Mouse (Mus musculus) myocyte (in vitro differentiated cells): Measurements from ENCODE around the gene Zfp277. TPM values are rescaled to one million over a fixed set of nuclear protein-coding genes. Genes with fewer than 3 reads are reported as not detected.

ENCODE experiments used
- H3K27me3 ChIP-seq: one replicate; pipeline ENCODE4 v1.6.1; 2011; ENCODE audit not compliant: control insufficient read depth, insufficient read depth, insufficient read length
- H3K36me3 ChIP-seq: one replicate; pipeline ENCODE4 v1.6.1; 2011; ENCODE audit not compliant: control insufficient read depth, insufficient read depth
- H3K4me2 ChIP-seq: one replicate; pipeline ENCODE4 v1.6.1; 2011; ENCODE audit warnings: low read depth, control low read depth
- H3K4me3 ChIP-seq: one replicate; pipeline ENCODE4 v1.5.1; 2011; ENCODE audit warnings: mild to moderate bottlenecking, control low read depth, moderate library complexity
- H3K79me2 ChIP-seq: one replicate; pipeline ENCODE4 v1.6.1; 2011; ENCODE audit not compliant: control insufficient read depth, insufficient read depth
- H3ac ChIP-seq: one replicate; pipeline ENCODE4 v1.6.1; 2011; ENCODE audit not compliant: control insufficient read depth, insufficient read length
- CEBPB ChIP-seq: IDR thresholded peaks from 2 replicates; pipeline ENCODE4 v1.6.1; 2011; ENCODE audit warnings: mild to moderate bottlenecking, moderate library complexity; ENCODE audit not compliant: poor library complexity, insufficient read depth, severe bottlenecking
- E2F4 ChIP-seq: IDR thresholded peaks from one replicate; pipeline ENCODE4 v1.6.1; 2011; ENCODE audit warnings: mild to moderate bottlenecking, control low read depth, moderate library complexity; ENCODE audit not compliant: insufficient read depth
- MAX ChIP-seq: IDR thresholded peaks from one replicate; pipeline ENCODE4 v1.6.1; 2011; ENCODE audit warnings: low read depth, mild to moderate bottlenecking, control low read depth
- MYOD1 ChIP-seq, 3 experiments: IDR thresholded peaks; one replicate each; pipeline ENCODE4 v1.6.1; 2011; ENCODE audit warnings: control low read depth in 2 of 3, low read depth in 2 of 3, mild to moderate bottlenecking in 2 of 3, moderate library complexity in 1 of 3; ENCODE audit not compliant: insufficient read length in 2 of 3, control insufficient read depth in 1 of 3
- MYOG ChIP-seq, 3 experiments: IDR thresholded peaks; one replicate each; pipeline ENCODE4 v1.6.1; 2011; ENCODE audit warnings: control low read depth in 2 of 3, low read depth in 2 of 3, mild to moderate bottlenecking in 2 of 3; ENCODE audit not compliant: insufficient read length in 2 of 3, control insufficient read depth in 1 of 3, insufficient read depth in 1 of 3
- POLR2A ChIP-seq: IDR thresholded peaks from one replicate; pipeline ENCODE4 v1.6.1; 2011; ENCODE audit warnings: low read depth, mild to moderate bottlenecking, control low read depth, moderate library complexity; ENCODE audit not compliant: insufficient read length
- POLR2AphosphoS2 ChIP-seq: IDR thresholded peaks from one replicate; pipeline ENCODE4 v1.6.1; 2011; ENCODE audit warnings: low read depth, control low read depth; ENCODE audit not compliant: insufficient read length
- REST ChIP-seq: IDR thresholded peaks from one replicate; pipeline ENCODE4 v1.6.1; 2011; ENCODE audit warnings: mild to moderate bottlenecking, control low read depth, moderate library complexity; ENCODE audit not compliant: insufficient read depth, insufficient read length
- SRF ChIP-seq: IDR thresholded peaks from one replicate; pipeline ENCODE4 v1.6.1; 2011; ENCODE audit warnings: low read depth; ENCODE audit not compliant: control insufficient read depth, insufficient read length
- TCF12 ChIP-seq: IDR thresholded peaks from one replicate; pipeline ENCODE4 v1.6.1; 2011; ENCODE audit warnings: mild to moderate bottlenecking, control low read depth; ENCODE audit not compliant: poor library complexity, insufficient read depth, severe bottlenecking
- TCF3 ChIP-seq: IDR thresholded peaks from one replicate; pipeline ENCODE4 v1.6.1; 2011; ENCODE audit warnings: low read depth, control low read depth; ENCODE audit not compliant: insufficient read length
- USF1 ChIP-seq: IDR thresholded peaks from one replicate; pipeline ENCODE4 v1.6.1; 2011; ENCODE audit warnings: low read depth, mild to moderate bottlenecking, control low read depth, moderate library complexity
- polyA plus RNA-seq: library from polyadenylated mRNA; unstranded; fragments of >200 nt; fragmentation: generic; extraction: Trizol; gene quantifications from one replicate; pipeline ENCODE4 v1.2.1, GENCODE M21; 2012; ENCODE audit warnings: missing spikeins

The Zfp277 gene
- polyA plus RNA-seq, 1 experiment, result 12.0 TPM

DNA sequence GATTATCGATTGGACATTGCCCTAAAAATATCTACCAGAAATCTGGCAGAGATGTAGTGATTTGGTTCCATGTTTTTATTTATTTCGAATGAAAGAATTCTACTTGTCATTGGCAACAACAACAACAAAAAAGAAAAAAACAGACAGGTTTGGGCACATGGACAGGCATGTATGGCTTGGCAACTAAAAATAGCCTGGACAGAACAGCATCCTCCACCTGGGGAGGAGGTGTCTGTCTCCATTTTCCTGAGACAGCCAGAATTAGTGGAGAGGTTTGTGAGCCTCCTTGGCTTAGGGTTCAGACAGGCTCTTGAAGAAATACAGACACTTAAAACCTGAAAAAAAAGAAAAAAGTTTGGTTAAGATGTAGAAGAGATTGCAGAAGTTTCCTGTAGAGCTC, 10.8 kb upstream of the Zfp277 start:
- no peak overlapping the region for H3ac ChIP-seq
- no peak overlapping the region for H3K4me3 ChIP-seq
- no peak overlapping the region for H3K4me2 ChIP-seq
- TF ChIP-seq E2F4, result no peak
- TF ChIP-seq CEBPB, result no peak
- TF ChIP-seq POLR2AphosphoS2, result no peak
- TF ChIP-seq MYOD1 (IDR thresholded peaks at IDR 0.05; ENCODE audit: control insufficient read depth in 1 of 3, insufficient read length in 2 of 3, low read depth in 2 of 3), result no peak
- no peak for TF ChIP-seq MYOG (IDR thresholded peaks at IDR 0.05; ENCODE audit: control insufficient read depth in 1 of 3, insufficient read depth in 1 of 3, insufficient read length in 2 of 3, low read depth in 2 of 3)
- no peak for TF ChIP-seq REST
- no peak for TF ChIP-seq MAX
- TF ChIP-seq USF1, result no peak
- TF ChIP-seq SRF, result no peak
- no peak for TF ChIP-seq TCF12
- no peak for TF ChIP-seq POLR2A
- no peak for TF ChIP-seq TCF3
- H3K79me2 ChIP-seq, result no peaks in the 10 kb centered on the region
- no peaks in the 10 kb centered on the region for H3K27me3 ChIP-seq
- H3K36me3 ChIP-seq, result no peaks in the 10 kb centered on the region

DNA sequence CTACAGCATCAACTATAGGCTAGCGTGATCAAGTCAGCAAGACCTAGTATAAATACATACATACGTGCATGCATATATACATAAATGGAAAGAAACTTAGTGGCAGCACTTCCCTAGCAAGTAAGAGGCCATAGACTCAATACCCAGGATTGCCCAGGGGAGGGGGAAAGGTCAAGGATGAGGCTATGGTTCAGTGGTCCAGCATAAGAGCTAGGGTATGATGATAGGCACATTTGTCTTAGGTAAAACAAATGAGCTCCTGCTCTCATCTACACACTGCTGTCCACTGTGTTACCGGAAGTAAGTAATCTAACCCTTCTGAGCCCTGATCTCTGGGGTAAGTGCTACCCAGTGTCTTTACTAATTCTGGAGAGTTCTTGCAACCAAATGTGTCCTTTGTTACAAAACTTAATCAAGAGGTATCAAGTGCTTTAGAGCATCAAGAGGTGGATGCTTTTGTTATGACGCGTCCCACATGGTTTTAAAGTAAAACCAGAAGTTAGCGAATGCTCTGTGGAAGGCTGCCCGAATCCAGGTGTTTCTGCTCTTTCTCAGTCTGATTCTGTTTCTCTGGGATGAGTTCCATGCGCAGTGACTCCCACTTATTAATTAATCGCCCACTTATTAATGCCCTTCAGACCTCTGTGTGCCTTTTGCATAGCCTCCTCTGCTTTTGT, 3.6 kb upstream of the Zfp277 start:
- Histone ChIP-seq H3K27me3 (no peaks in the 10 kb centered on the region), H3K4me3 (no peak overlapping the region), H3ac (no peak overlapping the region), H3K4me2 (no peak overlapping the region), H3K36me3 (no peaks in the 10 kb centered on the region), H3K79me2 (no peaks in the 10 kb centered on the region)
- TF ChIP-seq POLR2A (no peak), CEBPB (no peak), E2F4 (no peak), USF1 (no peak), MAX (no peak), TCF3 (no peak), POLR2AphosphoS2 (no peak)

GRCm38 (mm10) chr12:40447561-40448355, 2.1 kb upstream of the Zfp277 start:
- H3K4me3 ChIP-seq, result no peak overlapping the region
- no peak overlapping the region for H3ac ChIP-seq
- TF ChIP-seq MYOG (IDR thresholded peaks at IDR 0.05; ENCODE audit: control insufficient read depth in 1 of 3, insufficient read depth in 1 of 3, insufficient read length in 2 of 3, low read depth in 2 of 3), result no peak
- no peak for TF ChIP-seq USF1
- TF ChIP-seq SRF, result no peak
- TF ChIP-seq MAX, result no peak
- TF ChIP-seq CEBPB, result no peak
- no peak for TF ChIP-seq TCF12
- no peak for TF ChIP-seq REST
- no peak for TF ChIP-seq TCF3
- TF ChIP-seq POLR2A, result no peak
- TF ChIP-seq POLR2AphosphoS2, result no peak
- TF ChIP-seq MYOD1 (IDR thresholded peaks at IDR 0.05; ENCODE audit: control insufficient read depth in 1 of 3, insufficient read length in 2 of 3, low read depth in 2 of 3), result no peak
- no peak for TF ChIP-seq E2F4

DNA sequence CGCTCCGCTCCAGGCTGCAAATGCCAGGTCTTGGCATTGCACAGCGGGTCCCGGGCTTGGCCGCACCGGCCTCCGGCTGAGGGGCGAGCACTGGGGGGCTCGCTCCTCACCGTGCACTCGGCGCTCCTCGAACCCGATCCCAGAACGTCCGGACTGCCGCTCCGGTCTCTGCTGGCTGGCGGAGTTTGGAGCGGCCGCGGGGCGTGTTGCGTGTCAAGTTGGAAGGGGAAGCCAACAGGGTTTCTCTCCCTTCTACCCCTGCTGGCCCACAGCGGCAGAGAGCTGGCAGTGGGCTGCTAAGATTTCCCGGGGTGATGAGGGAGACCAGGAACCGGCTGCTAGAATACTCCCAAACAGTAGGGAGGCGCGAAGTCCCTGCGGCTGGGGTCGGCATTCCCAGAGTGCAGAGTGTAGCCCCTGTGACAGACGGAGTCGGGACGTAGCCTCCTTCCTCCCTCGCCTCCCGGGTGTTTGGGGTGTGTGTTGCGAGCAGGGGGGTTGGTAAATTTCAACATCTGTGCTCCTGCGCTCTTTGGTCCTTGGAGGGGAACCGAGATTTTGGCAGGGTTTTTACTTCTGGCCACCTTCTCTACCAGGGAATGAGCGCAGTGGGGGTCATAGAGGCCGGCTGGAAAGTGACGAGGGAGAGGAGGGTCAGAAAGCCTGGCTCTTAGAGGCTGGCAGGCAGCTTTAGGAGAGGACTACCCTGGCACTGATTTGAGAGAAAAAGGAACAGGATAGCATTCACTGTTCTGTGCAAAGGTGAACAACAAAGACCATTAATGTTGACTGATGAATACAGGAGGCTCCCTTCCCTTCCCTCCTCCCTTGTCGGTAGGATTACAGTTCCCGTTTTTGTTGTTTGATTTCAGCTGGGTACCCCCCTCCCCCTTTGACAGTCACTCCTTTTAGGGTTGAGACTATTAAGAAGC, 1.0 kb upstream of the Zfp277 start:
- Histone ChIP-seq H3K79me2 (no peaks in the 10 kb centered on the region), H3ac (peak overlapping the region; percentile 47), H3K4me2 (peak overlapping the region; percentile 83), H3K36me3 (no peaks in the 10 kb centered on the region), H3K4me3 (peak overlapping the region; percentile 67), H3K27me3 (no peaks in the 10 kb centered on the region)
- no peak for TF ChIP-seq TCF12
- no peak for TF ChIP-seq TCF3
- TF ChIP-seq MYOG (IDR thresholded peaks at IDR 0.05; ENCODE audit: control insufficient read depth in 1 of 3, insufficient read depth in 1 of 3, insufficient read length in 2 of 3, low read depth in 2 of 3), result no peak
- TF ChIP-seq POLR2AphosphoS2, result no peak
- TF ChIP-seq E2F4, result no peak
- no peak for TF ChIP-seq MAX
- TF ChIP-seq REST, result no peak
- TF ChIP-seq SRF, result no peak
- TF ChIP-seq MYOD1 (IDR thresholded peaks at IDR 0.05; ENCODE audit: control insufficient read depth in 1 of 3, insufficient read length in 2 of 3, low read depth in 2 of 3), result no peak
- TF ChIP-seq POLR2A, result no peak
- no peak for TF ChIP-seq USF1
- no peak for TF ChIP-seq CEBPB

More at GRCm38 (mm10) chr12:40447561-40448355, 2.1 kb upstream of the Zfp277 start:
- Histone ChIP-seq H3K27me3 (no peaks in the 10 kb centered on the region), H3K79me2 (no peaks in the 10 kb centered on the region), H3K36me3 (no peaks in the 10 kb centered on the region), H3K4me2 (peak overlapping the region; percentile 83)
